Mouse (Mus musculus): ENCODE results near the gene Anxa2. TPM values are rescaled to one million over a fixed set of nuclear protein-coding genes. Genes with fewer than 3 reads are reported as not detected.

Anxa2 gene
- polyA plus RNA-seq, 1 experiment from 2014 or later, result 198 TPM

DNA sequence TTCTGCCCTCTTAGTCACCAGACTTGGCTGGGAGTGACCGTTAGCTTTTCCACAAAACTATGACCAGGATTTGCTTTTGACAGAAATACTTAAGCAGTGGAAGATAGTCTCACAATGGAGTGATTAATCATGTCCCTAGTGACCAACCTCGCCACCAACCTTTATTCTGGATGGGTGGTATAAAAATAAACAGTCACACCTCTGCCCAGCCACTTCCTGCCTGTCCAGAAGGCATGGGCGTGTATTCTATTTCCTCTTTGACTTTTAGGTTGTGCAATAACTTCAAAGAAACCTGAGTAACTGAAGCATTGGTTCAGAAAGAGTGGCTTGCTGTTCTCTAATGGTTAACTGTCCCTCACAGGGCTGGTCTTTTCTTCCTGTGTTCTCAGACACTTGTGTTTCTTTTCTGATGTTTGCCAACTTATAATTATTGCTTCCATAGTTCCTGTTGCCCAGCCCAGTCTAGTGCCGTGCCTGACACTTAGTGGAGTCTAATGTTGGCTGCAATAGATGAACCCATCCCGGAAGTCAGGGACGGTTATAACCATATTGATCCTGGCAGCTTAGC lies 10.9 kb upstream of the Anxa2 start:
- WGBS (ENCODE audit: insufficient replicate concordance), result 19% methylated on average over 6 of the region's 6 CpGs
- ATAC-seq (ENCODE audit: low read depth), result peak; percentile 53
- no peak overlapping the region for H3K4me2 ChIP-seq (ENCODE audit: low read depth, low read length)
- H3K9ac ChIP-seq (ENCODE audit: low read depth, low read length), result no peak overlapping the region
- H3K27ac ChIP-seq (ENCODE audit: low read length), result peak overlapping the region; percentile 60
- H3K27me3 ChIP-seq (ENCODE audit: control insufficient read depth, insufficient read depth, low read depth, low read length), result no peaks in the 10 kb centered on the region
- H3K4me3 ChIP-seq (ENCODE audit: low read depth, low read length), result no peak overlapping the region
- no peaks in the 10 kb centered on the region for H3K36me3 ChIP-seq (ENCODE audit: control insufficient read depth, insufficient read depth)
- H3K9me3 ChIP-seq (replicated peaks; ENCODE audit: control insufficient read depth, low read length), result no peaks in the 10 kb centered on the region
- H3K4me1 ChIP-seq (ENCODE audit: control insufficient read depth, low read depth, low read length), result peaks cover 3% of the 10 kb centered on the region

DNA sequence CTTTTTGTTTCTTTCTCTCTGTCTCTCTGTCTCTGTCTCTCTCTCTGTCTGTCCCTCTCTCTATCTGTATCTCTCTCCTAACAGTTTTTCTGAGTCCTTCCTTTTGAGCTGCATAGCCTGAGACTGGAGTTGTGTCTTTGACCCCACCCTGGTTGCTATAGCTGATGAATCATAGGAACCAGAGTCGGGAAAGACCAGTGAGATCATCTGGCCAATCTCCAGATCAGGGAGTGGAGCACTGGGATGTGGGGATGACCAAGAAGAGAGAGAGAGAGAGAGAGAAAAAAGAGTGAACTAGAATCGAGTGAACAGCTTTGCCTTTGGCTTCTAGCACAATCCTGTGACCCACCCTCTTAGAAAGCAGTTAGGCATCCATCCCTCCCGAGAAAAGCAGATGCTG lies 10.2 kb upstream of the Anxa2 start:
- ATAC-seq (ENCODE audit: low read depth), result no peak
- H3K27ac ChIP-seq (ENCODE audit: low read length), result peak overlapping the region; percentile 60; the same call in 1 of the 2 replicates

DNA sequence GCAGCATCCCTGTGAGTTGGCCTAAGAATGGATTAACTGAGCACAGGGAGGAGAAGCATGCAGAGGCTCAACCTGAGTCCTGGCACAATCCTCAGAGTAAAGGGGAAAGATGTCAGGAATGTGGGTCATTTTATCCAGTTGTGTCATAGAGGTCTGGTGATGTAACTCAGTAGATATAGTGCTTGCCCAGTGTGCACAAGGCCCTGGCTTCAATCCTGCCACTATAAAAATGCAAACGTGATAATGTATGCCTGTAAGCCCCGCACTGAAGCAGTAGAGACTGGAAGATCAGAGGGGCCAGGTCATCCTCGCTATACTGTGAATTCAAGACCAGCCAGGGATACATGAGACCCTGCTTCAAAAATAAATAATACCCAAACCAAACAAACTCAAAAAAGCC lies 4.6 kb upstream of the Anxa2 start:
- ATAC-seq (ENCODE audit: low read depth), result no peak
- Histone ChIP-seq H3K27me3 (ENCODE audit: control insufficient read depth, insufficient read depth, low read depth, low read length) (no peaks in the 10 kb centered on the region; the same call in 1 of the 2 replicates), H3K4me1 (ENCODE audit: control insufficient read depth, low read depth, low read length) (no peaks in the 10 kb centered on the region; the same call in none of the 2 replicates), H3K27ac (ENCODE audit: low read length) (no peak overlapping the region), H3K9ac (ENCODE audit: low read depth, low read length) (no peak overlapping the region), H3K4me2 (ENCODE audit: low read depth, low read length) (no peak overlapping the region), H3K36me3 (ENCODE audit: control insufficient read depth, insufficient read depth) (no peaks in the 10 kb centered on the region), H3K9me3 (replicated peaks; ENCODE audit: control insufficient read depth, low read length) (no peaks in the 10 kb centered on the region), H3K4me3 (ENCODE audit: low read depth, low read length) (no peak overlapping the region)
- WGBS (ENCODE audit: insufficient replicate concordance), result 61% methylated on average over 3 of the region's 3 CpGs

More for the DNA sequence above, 10.2 kb upstream of the Anxa2 start:
- 43% methylated on average over 3 of the region's 3 CpGs for WGBS (ENCODE audit: insufficient replicate concordance)
- Histone ChIP-seq H3K9me3 (replicated peaks; ENCODE audit: control insufficient read depth, low read length) (no peaks in the 10 kb centered on the region), H3K4me3 (ENCODE audit: low read depth, low read length) (no peak overlapping the region), H3K4me2 (ENCODE audit: low read depth, low read length) (no peak overlapping the region), H3K9ac (ENCODE audit: low read depth, low read length) (no peak overlapping the region), H3K36me3 (ENCODE audit: control insufficient read depth, insufficient read depth) (no peaks in the 10 kb centered on the region), H3K4me1 (ENCODE audit: control insufficient read depth, low read depth, low read length) (peaks cover 3% of the 10 kb centered on the region), H3K27me3 (ENCODE audit: control insufficient read depth, insufficient read depth, low read depth, low read length) (no peaks in the 10 kb centered on the region)

DNA sequence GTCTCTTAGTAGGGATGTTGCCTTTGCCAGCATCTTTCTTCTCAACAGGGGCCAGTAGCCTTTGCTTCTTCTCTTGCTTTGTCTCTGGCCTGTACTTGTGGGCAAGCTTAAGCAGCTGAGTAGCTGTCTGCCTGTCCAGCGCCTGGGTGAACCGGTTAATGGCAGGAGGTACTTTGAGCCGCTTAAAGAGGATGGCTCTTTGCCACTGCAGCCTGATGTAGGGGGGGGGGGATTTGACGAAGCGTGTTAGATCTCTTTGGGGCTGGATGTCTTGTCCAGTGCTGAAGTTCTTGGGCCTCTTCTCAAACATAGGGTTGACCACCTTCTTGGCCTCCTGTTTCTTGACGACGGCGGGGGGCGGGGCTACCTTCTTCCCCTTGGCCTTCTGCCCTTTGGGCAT lies 2.8 kb upstream of the Anxa2 start:
- H3K9me3 ChIP-seq (replicated peaks; ENCODE audit: control insufficient read depth, low read length), result no peaks in the 10 kb centered on the region
- H3K36me3 ChIP-seq (ENCODE audit: control insufficient read depth, insufficient read depth), result no peaks in the 10 kb centered on the region
- no peak for ATAC-seq (ENCODE audit: low read depth)
- H3K4me3 ChIP-seq (ENCODE audit: low read depth, low read length), result no peak overlapping the region
- peaks cover 4% of the 10 kb centered on the region; the same call in 1 of the 2 replicates for H3K27me3 ChIP-seq (ENCODE audit: control insufficient read depth, insufficient read depth, low read depth, low read length)
- H3K27ac ChIP-seq (ENCODE audit: low read length), result no peak overlapping the region
- no peaks in the 10 kb centered on the region; the same call in none of the 2 replicates for H3K4me1 ChIP-seq (ENCODE audit: control insufficient read depth, low read depth, low read length)
- no peak overlapping the region for H3K4me2 ChIP-seq (ENCODE audit: low read depth, low read length)
- WGBS (ENCODE audit: insufficient replicate concordance), result 72% methylated on average over 9 of the region's 9 CpGs
- no peak overlapping the region for H3K9ac ChIP-seq (ENCODE audit: low read depth, low read length)

DNA sequence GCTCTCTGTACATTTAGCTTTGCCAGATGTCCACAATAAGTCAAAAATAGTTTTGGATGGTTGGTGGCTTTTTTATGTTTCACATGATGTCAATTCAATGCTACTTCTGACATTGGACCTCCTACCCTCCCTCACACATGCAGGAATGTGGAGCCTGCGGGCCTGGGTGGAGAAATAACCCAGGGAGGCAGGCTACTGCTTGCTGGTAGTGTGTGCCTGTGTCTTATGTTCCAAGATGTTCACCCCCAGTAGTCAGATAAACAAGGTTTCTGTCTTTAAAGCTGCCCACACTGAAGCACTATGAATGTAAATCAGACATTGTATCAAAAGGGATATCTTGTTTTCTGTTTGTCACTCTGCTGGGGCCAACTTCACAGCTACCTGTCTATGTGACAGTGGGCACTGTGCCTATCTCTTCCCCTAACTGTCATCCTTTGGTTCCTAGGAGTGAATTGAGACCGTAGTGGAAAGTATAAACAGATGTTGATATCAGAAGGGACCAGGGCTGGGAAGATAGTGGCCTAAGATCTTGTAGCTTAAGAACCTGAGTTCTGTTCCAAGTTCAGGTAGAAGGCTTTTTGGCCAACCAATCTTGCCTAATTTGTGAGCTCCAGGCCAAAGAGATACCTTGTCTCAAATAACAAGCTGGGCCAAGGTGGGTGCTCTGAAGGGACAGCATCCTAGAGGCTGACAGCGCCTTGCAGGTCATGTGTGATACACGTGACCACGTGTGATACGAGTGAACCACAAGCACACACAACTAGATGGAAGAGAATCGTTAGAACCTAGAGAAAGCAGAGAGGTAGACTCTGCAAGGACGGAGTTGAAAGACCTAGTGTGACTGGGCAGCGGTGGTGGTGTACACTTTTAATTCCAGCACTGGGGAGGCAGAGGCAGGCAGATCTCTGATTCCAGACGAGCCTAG lies 1.3 kb upstream of the Anxa2 start:
- ATAC-seq (ENCODE audit: low read depth), result no peak
- Histone ChIP-seq H3K9ac (ENCODE audit: low read depth, low read length) (no peak overlapping the region), H3K27me3 (ENCODE audit: control insufficient read depth, insufficient read depth, low read depth, low read length) (peaks cover 4% of the 10 kb centered on the region; the same call in 1 of the 2 replicates), H3K36me3 (ENCODE audit: control insufficient read depth, insufficient read depth) (no peaks in the 10 kb centered on the region), H3K9me3 (replicated peaks; ENCODE audit: control insufficient read depth, low read length) (no peaks in the 10 kb centered on the region), H3K4me2 (ENCODE audit: low read depth, low read length) (no peak overlapping the region), H3K27ac (ENCODE audit: low read length) (peak overlapping the region; percentile 78), H3K4me3 (ENCODE audit: low read depth, low read length) (no peak overlapping the region), H3K4me1 (ENCODE audit: control insufficient read depth, low read depth, low read length) (peaks cover 6% of the 10 kb centered on the region)
- WGBS (ENCODE audit: insufficient replicate concordance), result 65% methylated on average over 10 of the region's 10 CpGs

DNA sequence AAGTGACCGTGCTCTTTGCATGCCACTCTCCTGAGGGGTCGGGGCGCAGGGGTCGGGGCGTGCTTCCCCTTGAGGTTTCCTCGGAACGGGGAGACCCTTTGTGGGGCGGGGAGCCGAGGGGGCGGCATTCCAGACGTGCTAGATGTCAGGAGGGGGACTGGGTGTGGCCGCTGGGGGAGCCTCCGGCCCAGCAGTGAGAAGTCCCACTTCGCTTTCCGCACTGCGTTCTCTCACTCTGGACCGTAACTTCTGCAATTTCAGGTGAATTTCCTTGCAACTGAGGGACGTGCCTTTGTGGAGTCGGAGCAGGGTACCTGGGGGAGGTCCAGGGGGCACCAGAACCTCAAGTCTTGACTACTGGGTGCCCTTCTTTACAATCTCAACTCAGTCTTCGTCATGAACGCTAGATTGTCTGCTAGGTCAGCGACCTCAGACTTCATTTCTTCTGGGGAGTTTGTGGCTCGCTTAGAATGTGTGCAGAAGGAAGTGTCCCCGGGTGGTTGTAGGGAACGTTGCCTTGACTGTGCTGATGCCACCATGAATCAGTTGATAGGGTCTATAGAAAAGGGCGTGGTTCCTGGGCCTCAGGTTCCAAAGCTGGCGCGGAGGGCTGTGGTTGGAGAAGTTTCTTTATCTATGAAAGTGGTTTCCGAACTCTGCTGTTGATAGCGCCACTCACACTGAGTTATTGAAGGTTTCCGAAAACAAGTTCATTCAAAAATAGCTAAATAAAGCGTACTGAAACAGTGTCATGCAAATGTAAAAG lies 664 bp downstream of the Anxa2 start:
- Histone ChIP-seq H3K27ac (ENCODE audit: low read length) (peak overlapping the region; percentile 80), H3K4me1 (ENCODE audit: control insufficient read depth, low read depth, low read length) (peaks cover 14% of the 10 kb centered on the region), H3K4me3 (ENCODE audit: low read depth, low read length) (peak overlapping the region; percentile 57), H3K9ac (ENCODE audit: low read depth, low read length) (peak overlapping the region; percentile 67), H3K36me3 (ENCODE audit: control insufficient read depth, insufficient read depth) (no peaks in the 10 kb centered on the region), H3K4me2 (ENCODE audit: low read depth, low read length) (peak overlapping the region; percentile 39), H3K9me3 (replicated peaks; ENCODE audit: control insufficient read depth, low read length) (no peaks in the 10 kb centered on the region), H3K27me3 (ENCODE audit: control insufficient read depth, insufficient read depth, low read depth, low read length) (peaks cover 4% of the 10 kb centered on the region; the same call in 1 of the 2 replicates)
- ATAC-seq (ENCODE audit: low read depth), result peak; percentile 25; the same call in 1 of the 2 replicates
- WGBS (ENCODE audit: insufficient replicate concordance), result 1% methylated on average over 32 of the region's 32 CpGs

DNA sequence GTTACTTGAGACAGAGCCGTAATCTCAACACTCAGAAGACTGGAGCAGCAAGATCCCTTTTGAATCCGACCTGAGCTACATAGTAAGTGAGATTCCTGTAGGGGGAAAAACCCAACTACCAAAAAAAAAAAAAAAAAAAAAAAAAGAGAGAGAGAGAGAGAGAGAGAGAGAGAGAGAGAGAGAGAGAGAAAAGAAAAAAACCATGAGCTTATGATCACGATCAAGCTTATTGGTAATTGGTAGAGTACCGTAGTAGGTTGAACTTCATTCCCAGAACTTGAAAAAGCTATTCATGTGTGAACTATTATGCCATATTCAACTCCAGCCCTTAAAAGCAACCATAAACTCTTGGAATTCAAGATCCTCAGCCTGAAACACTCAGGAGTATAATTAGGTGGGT lies 1.3 kb downstream of the Anxa2 start:
- ATAC-seq (ENCODE audit: low read depth), result no peak
- peak overlapping the region; percentile 80; the same call in 1 of the 2 replicates for H3K27ac ChIP-seq (ENCODE audit: low read length)
- H3K9me3 ChIP-seq (replicated peaks; ENCODE audit: control insufficient read depth, low read length), result no peaks in the 10 kb centered on the region
- H3K4me3 ChIP-seq (ENCODE audit: low read depth, low read length), result peak overlapping the region; percentile 57
- H3K36me3 ChIP-seq (ENCODE audit: control insufficient read depth, insufficient read depth), result no peaks in the 10 kb centered on the region
- peak overlapping the region; percentile 39 for H3K4me2 ChIP-seq (ENCODE audit: low read depth, low read length)
- peaks cover 14% of the 10 kb centered on the region for H3K4me1 ChIP-seq (ENCODE audit: control insufficient read depth, low read depth, low read length)
- peak overlapping the region; percentile 67; the same call in 1 of the 2 replicates for H3K9ac ChIP-seq (ENCODE audit: low read depth, low read length)
- 25% methylated on average over 4 of the region's 4 CpGs for WGBS (ENCODE audit: insufficient replicate concordance)
- H3K27me3 ChIP-seq (ENCODE audit: control insufficient read depth, insufficient read depth, low read depth, low read length), result peaks cover 4% of the 10 kb centered on the region; the same call in 1 of the 2 replicates

DNA sequence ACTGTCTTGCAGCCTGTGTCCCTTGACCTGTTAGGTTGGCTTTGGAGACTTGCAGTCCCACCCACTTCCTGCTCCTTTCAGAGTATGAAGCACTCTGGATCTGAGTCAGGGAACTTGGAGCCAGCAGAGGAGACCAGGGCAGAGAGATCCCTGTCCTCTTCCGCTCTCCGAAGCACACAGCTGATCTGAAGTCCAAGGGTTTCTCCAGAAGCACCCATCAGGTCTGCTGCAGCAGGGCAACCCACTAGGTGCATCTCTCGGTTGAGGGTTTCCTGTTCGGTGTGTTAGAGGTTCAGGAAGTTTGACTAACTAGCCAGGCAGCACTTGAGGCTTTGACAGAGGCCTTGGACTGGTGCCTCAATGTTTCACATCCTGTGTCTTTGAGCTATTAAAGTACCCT lies 2.0 kb downstream of the Anxa2 start:
- peaks cover 4% of the 10 kb centered on the region; the same call in 1 of the 2 replicates for H3K27me3 ChIP-seq (ENCODE audit: control insufficient read depth, insufficient read depth, low read depth, low read length)
- no peak for ATAC-seq (ENCODE audit: low read depth)
- H3K9ac ChIP-seq (ENCODE audit: low read depth, low read length), result no peak overlapping the region
- H3K4me1 ChIP-seq (ENCODE audit: control insufficient read depth, low read depth, low read length), result peaks cover 14% of the 10 kb centered on the region
- H3K36me3 ChIP-seq (ENCODE audit: control insufficient read depth, insufficient read depth), result no peaks in the 10 kb centered on the region
- H3K4me3 ChIP-seq (ENCODE audit: low read depth, low read length), result peak overlapping the region; percentile 11; the same call in 1 of the 2 replicates
- peak overlapping the region; percentile 39 for H3K4me2 ChIP-seq (ENCODE audit: low read depth, low read length)
- 27% methylated on average over 4 of the region's 4 CpGs for WGBS (ENCODE audit: insufficient replicate concordance)
- H3K27ac ChIP-seq (ENCODE audit: low read length), result 0 out of 2 replicates have a peak overlapping the region, but pooled peaks have one; percentile 5
- no peaks in the 10 kb centered on the region for H3K9me3 ChIP-seq (replicated peaks; ENCODE audit: control insufficient read depth, low read length)
